In genomic region chr6:65850221-65850620, GRCm38 (mm10) we compare ENCODE assay signal across 23 mouse cellular contexts.
A peak's percentile ranks its signal among the peaks of the same experiment; 100 is the strongest.
DNase-seq lines count a peak whose midpoint lies in the region; ATAC-seq and TF ChIP-seq lines count a peak whose summit lies in the region.
"Had no signal": no experiment of that assay in that cellular context is flagged by ENCODE, and none has a peak within 500 bp of the region (broad histone marks: within the 10 kb centered on the region; RNA-seq: fewer than 3 reads in every experiment).

No protein-coding gene starts in this region.

- no peak for DNase-seq in forebrain, embryonic 14.5 days (ENCODE audit: low spot score)
- peak; percentile 47 to 85 for DNase-seq in layer of hippocampus, adult 18-20 months (ENCODE audit: low spot score in 2 of 2)
- DNase-seq in layer of hippocampus, postnatal 25 days (ENCODE audit: extremely low spot score in 1 of 2, low spot score in 1 of 2): no peak
- peak; percentile 40 for DNase-seq in brain, embryonic 14.5 days (ENCODE audit: low read depth)
- no peak for DNase-seq in left cerebral cortex, adult 9 months (ENCODE audit: low spot score in 2 of 2)
- no peak for DNase-seq in adrenal gland, postnatal 10 days
- DNase-seq: adrenal gland, postnatal 14 days; B cell, adult 2 months; cerebellum, adult 11 months; cerebellum, adult 8-10 months; cerebellum, postnatal 14 days; embryo, embryonic 11 days; gastrocnemius, adult 2 months; gastrocnemius, postnatal 25 days had no signal

- H3K4me2 ChIP-seq in forebrain, embryonic 16.5 days (ENCODE audit: low read length): no peak overlapping the region
- H3K4me2 ChIP-seq in forebrain, embryonic 14.5 days (ENCODE audit: low read length): no peak overlapping the region
- H3K4me2 ChIP-seq: embryonic facial prominence, embryonic 15.5 days; heart, embryonic 12.5 days; hindbrain, embryonic 15.5 days had no signal

- no peak for TF ChIP-seq CTCF in brain, embryonic 14.5 days (IDR thresholded peaks at IDR 0.05; ENCODE audit: borderline replicate concordance, extremely low read depth, insufficient read depth, insufficient read length)

- WGBS in forebrain, embryonic 16.5 days: 72% methylated on average over 3 of the region's 3 CpGs
- 90% methylated on average over 3 of the region's 3 CpGs for WGBS in forebrain, embryonic 14.5 days

- H3K4me1 ChIP-seq in forebrain, embryonic 16.5 days (replicated peaks; ENCODE audit: control insufficient read depth, insufficient read depth, low read length): peaks cover 9% of the 10 kb centered on the region
- 0 out of 2 replicates have a peak, but pooled peaks cover 8% of the 10 kb centered on the region for H3K4me1 ChIP-seq in forebrain, embryonic 14.5 days (ENCODE audit: control insufficient read depth, insufficient read depth, low read length)
- H3K4me1 ChIP-seq: heart, embryonic 12.5 days had no signal

- H3K4me3 ChIP-seq in forebrain, embryonic 16.5 days (replicated peaks; ENCODE audit: low read length): no peak overlapping the region
- H3K4me3 ChIP-seq in forebrain, embryonic 14.5 days (ENCODE audit: low read depth, low read length): no peak overlapping the region
- H3K4me3 ChIP-seq: embryonic facial prominence, embryonic 15.5 days; erythroblast, embryonic 14.5 days; forebrain, embryonic 10.5 days; gastrocnemius, adult 2 months; heart, embryonic 12.5 days; hindbrain, embryonic 15.5 days had no signal

- TF ChIP-seq POLR2A in brain, embryonic 14.5 days (IDR thresholded peaks at IDR 0.05; ENCODE audit: borderline replicate concordance, extremely low read depth, insufficient read depth, insufficient read length, poor library complexity, severe bottlenecking): no peak

- H3K27me3 ChIP-seq in forebrain, embryonic 16.5 days (replicated peaks; ENCODE audit: control insufficient read depth, insufficient read depth, low read length): no peaks in the 10 kb centered on the region
- no peaks in the 10 kb centered on the region for H3K27me3 ChIP-seq in forebrain, embryonic 14.5 days (replicated peaks; ENCODE audit: control insufficient read depth, insufficient read depth, low read length)
- H3K27me3 ChIP-seq: embryonic facial prominence, embryonic 15.5 days; heart, embryonic 12.5 days; hindbrain, embryonic 15.5 days had no signal

- H3K36me3 ChIP-seq in forebrain, embryonic 16.5 days (ENCODE audit: control insufficient read depth, insufficient read depth): no peaks in the 10 kb centered on the region
- no peaks in the 10 kb centered on the region for H3K36me3 ChIP-seq in forebrain, embryonic 14.5 days (ENCODE audit: control insufficient read depth, insufficient read depth, low read length)
- H3K36me3 ChIP-seq: embryonic facial prominence, embryonic 15.5 days; forebrain, embryonic 10.5 days; G1E; heart, embryonic 12.5 days; hindbrain, embryonic 15.5 days had no signal

- H3K9me3 ChIP-seq in forebrain, embryonic 16.5 days (ENCODE audit: control insufficient read depth, low read length): no peaks in the 10 kb centered on the region
- H3K9me3 ChIP-seq in forebrain, embryonic 14.5 days (replicated peaks; ENCODE audit: control insufficient read depth, low read length): no peaks in the 10 kb centered on the region
- H3K9me3 ChIP-seq: embryonic facial prominence, embryonic 15.5 days; forebrain, embryonic 10.5 days; G1E; heart, embryonic 12.5 days; hindbrain, embryonic 15.5 days had no signal

- no peak overlapping the region for H3K27ac ChIP-seq in forebrain, embryonic 16.5 days (ENCODE audit: low read length)
- no peak overlapping the region for H3K27ac ChIP-seq in forebrain, embryonic 14.5 days (ENCODE audit: low read depth, low read length)
- H3K27ac ChIP-seq: embryonic facial prominence, embryonic 15.5 days; forebrain, embryonic 10.5 days; gastrocnemius, adult 2 months had no signal

- ATAC-seq in forebrain, embryonic 16.5 days: peak; percentile 47; the same call in 1 of the 2 replicates
- ATAC-seq in forebrain, embryonic 14.5 days: no peak
- ATAC-seq: CD4-positive, CD25-positive, alpha-beta regulatory T cell, adult 4 months; inflammation-experienced regulatory T-cells, adult 6 months had no signal

- H3K9ac ChIP-seq in forebrain, embryonic 16.5 days (replicated peaks; ENCODE audit: low read depth, low read length): no peak overlapping the region
- no peak overlapping the region for H3K9ac ChIP-seq in forebrain, embryonic 14.5 days (ENCODE audit: low read length)
- H3K9ac ChIP-seq: embryonic facial prominence, embryonic 15.5 days; heart, embryonic 12.5 days; hindbrain, embryonic 15.5 days had no signal

Comparison
In these comparisons a context has a peak if more than half of its experiments do, and no peak if none do; other contexts are left out.
1. DNase-seq: peak in layer of hippocampus, adult 18-20 months (2 of 2) and brain, embryonic 14.5 days (single experiment); none in forebrain, embryonic 14.5 days (single experiment), layer of hippocampus, postnatal 25 days (0 of 2), left cerebral cortex, adult 9 months (0 of 2) and adrenal gland, postnatal 10 days (single experiment).